Mouse (Mus musculus) Patski (cell line): ENCODE data around the gene P3h1. TPM values are rescaled to one million over a fixed set of nuclear protein-coding genes. Genes with fewer than 3 reads are reported as not detected.
"Not testable (repeated sequence)": the region's sequence is repeated elsewhere in the genome, so short reads cannot be mapped to it uniquely, and the experiment has no call there.

Source experiments
- ATAC-seq: fragments of 100-300 bp; one replicate; pipeline ENCODE4 v1.8.0; 2021
- CTCF ChIA-PET: fragments of 350-600 bp; sonication (Branson Sonifier 250); formaldehyde crosslinking; loops from one replicate; lab custom pipeline; 2022; ENCODE audit warnings: inconsistent platforms; lab: Charles Lee
- POLR2A ChIA-PET: fragments of 350-600 bp; sonication (Branson Sonifier 250); formaldehyde crosslinking; loops from one replicate; lab custom pipeline; 2022; ENCODE audit warnings: antibody characterized with exemption, inconsistent platforms; lab: Charles Lee
- DNase-seq: peaks from one replicate; pipeline ENCODE4 v3.0.0-alpha.2; 2011; ENCODE audit warnings: low read depth, low spot score
- H3K27me3 ChIP-seq: fragments of 371-371 bp; one replicate; pipeline ENCODE4 v1.5.1; 2021
- CTCF ChIP-seq: fragments of 100-300 bp; IDR thresholded peaks from one replicate; pipeline ENCODE4 v1.5.1; 2021
- in situ Hi-C: fragments of 300-500 bp; cut with MboI; formaldehyde crosslinking; loops from 3 replicates; pipeline ENCODE4 v1.11.1; 2018; ENCODE audit warnings: low pct_unique_long_range_greater_than_20kb, mixed read lengths
- polyA plus RNA-seq: library from polyadenylated mRNA; unstranded; gene quantifications from one replicate; pipeline ENCODE4 v1.2.3, GENCODE M21; 2021

The P3h1 gene
- polyA plus RNA-seq, 1 experiment from 2014 or later: 45.3 TPM

GRCm38 (mm10) chr4:119266606-119267005, 33.9 kb downstream of the P3h1 start:
- CTCF ChIA-PET: interaction anchor here (1.4 kb wide), 1 partner anchor 19 kb away, joined by 5 read pairs; no protein-coding TSS in a partner anchor
- ATAC-seq: no peak
- TF ChIP-seq CTCF: no peak
- in situ Hi-C loops: no loop called here
- no peak for DNase-seq
- POLR2A ChIA-PET: interaction anchor here (0.6 to 1.2 kb wide), 2 partner anchors 11 to 35 kb away, joined by 3 to 4 read pairs; no protein-coding TSS in a partner anchor
- no peaks in the 10 kb centered on the region for H3K27me3 ChIP-seq

- in situ Hi-C loops: no loop called here
- CTCF ChIA-PET: no interaction called here
- H3K27me3 ChIP-seq: no peaks in the 10 kb centered on the region
- POLR2A ChIA-PET: no interaction called here
- DNase-seq: no peak
- no peak for ATAC-seq
- TF ChIP-seq CTCF: no peak
Measured at GRCm38 (mm10) chr4:119274627-119275026, 41.9 kb downstream of the P3h1 start.

GRCm38 (mm10) chr4:119275226-119275625, 42.5 kb downstream of the P3h1 start:
- H3K27me3 ChIP-seq: no peaks in the 10 kb centered on the region
- DNase-seq (no peak), ATAC-seq (no peak)
- ChIA-PET POLR2A (interaction anchor here (0.6 kb wide), 1 partner anchor 52 kb away, joined by 3 read pairs; no protein-coding TSS in a partner anchor), CTCF (interaction anchor here (1.5 kb wide), 1 partner anchor 9 kb away, joined by 4 read pairs; no protein-coding TSS in a partner anchor)
- in situ Hi-C loops: no loop called here
- no peak for TF ChIP-seq CTCF

GRCm38 (mm10) chr4:119275726-119276125, 43.0 kb downstream of the P3h1 start:
- in situ Hi-C loops: no loop called here
- no peaks in the 10 kb centered on the region for H3K27me3 ChIP-seq
- TF ChIP-seq CTCF: no peak
- ATAC-seq (no peak), DNase-seq (no peak)
- ChIA-PET CTCF (interaction anchor here (1.5 kb wide), 1 partner anchor 9 kb away, joined by 4 read pairs; no protein-coding TSS in a partner anchor), POLR2A (no interaction called here)

GRCm38 (mm10) chr4:119278784-119279183, 46.1 kb downstream of the P3h1 start:
- ATAC-seq, in situ Hi-C loops, DNase-seq, H3K27me3 ChIP-seq: not testable (repeated sequence)
- ChIA-PET CTCF (interaction anchor here (1.0 to 1.7 kb wide), 4 partner anchors 11 to 40 kb away, joined by 3 to 5 read pairs (median 4); no protein-coding TSS in a partner anchor), POLR2A (interaction anchor here (1.3 kb wide), 1 partner anchor 14 kb away, joined by 3 read pairs; no protein-coding TSS in a partner anchor)

- DNase-seq: no peak
- in situ Hi-C loops: no loop called here
- CTCF ChIA-PET: interaction anchor here (1.3 to 2.4 kb wide), 3 partner anchors 9 to 46 kb away, joined by 3 to 5 read pairs (median 4); no protein-coding TSS in a partner anchor
- TF ChIP-seq CTCF: no peak
- H3K27me3 ChIP-seq: no peaks in the 10 kb centered on the region
- no peak for ATAC-seq
- POLR2A ChIA-PET: interaction anchor here (0.6 kb wide), 1 partner anchor 662 kb away, joined by 3 read pairs; no protein-coding TSS in a partner anchor
Measured at GRCm38 (mm10) chr4:119284861-119285260, 52.1 kb downstream of the P3h1 start.

GRCm38 (mm10) chr4:119285336-119285735, 52.6 kb downstream of the P3h1 start:
- DNase-seq (no peak), ATAC-seq (no peak)
- CTCF ChIA-PET: interaction anchor here (1.3 to 2.4 kb wide), 3 partner anchors 10 to 46 kb away, joined by 3 to 5 read pairs (median 4); no protein-coding TSS in a partner anchor
- in situ Hi-C loops: no loop called here
- POLR2A ChIA-PET: no interaction called here
- TF ChIP-seq CTCF: no peak
- H3K27me3 ChIP-seq: no peaks in the 10 kb centered on the region

GRCm38 (mm10) chr4:119291921-119292320, 59.2 kb downstream of the P3h1 start:
- CTCF ChIA-PET: interaction anchor here (1.1 to 1.5 kb wide), 3 partner anchors 44 to 53 kb away, joined by 3 to 4 read pairs (median 3); no protein-coding TSS in a partner anchor
- in situ Hi-C loops: loop anchor here (5.0 kb wide), 1 partner anchor 45 kb away; no protein-coding TSS in a partner anchor
- POLR2A ChIA-PET: no interaction called here
- no peak for DNase-seq
- no peaks in the 10 kb centered on the region for H3K27me3 ChIP-seq
- no peak for ATAC-seq
- no peak for TF ChIP-seq CTCF

- no peak for DNase-seq
- no peak for ATAC-seq
- ChIA-PET CTCF (interaction anchor here (1.1 to 1.5 kb wide), 4 partner anchors 41 to 54 kb away, joined by 3 to 4 read pairs (median 3); no protein-coding TSS in a partner anchor), POLR2A (interaction anchor here (0.6 to 1.2 kb wide), 2 partner anchors 15 to 48 kb away, joined by 3 read pairs; no protein-coding TSS in a partner anchor)
- H3K27me3 ChIP-seq: no peaks in the 10 kb centered on the region
- no peak for TF ChIP-seq CTCF
- in situ Hi-C loops: loop anchor here (5.0 kb wide), 1 partner anchor 46 kb away; no protein-coding TSS in a partner anchor
Measured at GRCm38 (mm10) chr4:119292771-119293573, 60.3 kb downstream of the P3h1 start.

GRCm38 (mm10) chr4:119293574-119294258, 61.0 kb downstream of the P3h1 start:
- in situ Hi-C loops: loop anchor here (5.0 kb wide), 1 partner anchor 46 kb away; no protein-coding TSS in a partner anchor
- TF ChIP-seq CTCF: no peak
- CTCF ChIA-PET: interaction anchor here (1.2 to 1.4 kb wide), 2 partner anchors 41 to 48 kb away, joined by 3 read pairs; no protein-coding TSS in a partner anchor
- no peaks in the 10 kb centered on the region for H3K27me3 ChIP-seq
- peak; percentile 25 for ATAC-seq
- POLR2A ChIA-PET: interaction anchor here (0.6 to 1.2 kb wide), 2 partner anchors 15 to 47 kb away, joined by 3 read pairs; no protein-coding TSS in a partner anchor
- DNase-seq: no peak
